Mouse (Mus musculus): ENCODE data around the gene Mtmr3.

- TF ChIP-seq HCFC1 (IDR thresholded peaks at IDR 0.05; ENCODE audit: borderline replicate concordance, insufficient read depth, low read length) (no peak), MAFK (IDR thresholded peaks at IDR 0.05; ENCODE audit: insufficient read depth, low read depth, low read length) (no peak), ZC3H11A (IDR thresholded peaks at IDR 0.05; ENCODE audit: borderline replicate concordance, low read depth, low read length) (no peak), ZNF384 (IDR thresholded peaks at IDR 0.05; ENCODE audit: low read depth, low read length) (no peak), CHD2 (IDR thresholded peaks at IDR 0.05; ENCODE audit: low read depth, low read length) (no peak)
These were observed 160.2 kb downstream of the Mtmr3 start for GRCm38 (mm10) chr11:4434461-4434860.

All from ES-E14 (cell line).